Mouse (Mus musculus): ENCODE measurements around the gene Actr1a. TPM values are rescaled to one million over a fixed set of nuclear protein-coding genes. Genes with fewer than 3 reads are reported as not detected.

The Actr1a gene
- total RNA-seq, 4 experiments from 2014 or later = 103 to 132 (median 122) TPM

DNA sequence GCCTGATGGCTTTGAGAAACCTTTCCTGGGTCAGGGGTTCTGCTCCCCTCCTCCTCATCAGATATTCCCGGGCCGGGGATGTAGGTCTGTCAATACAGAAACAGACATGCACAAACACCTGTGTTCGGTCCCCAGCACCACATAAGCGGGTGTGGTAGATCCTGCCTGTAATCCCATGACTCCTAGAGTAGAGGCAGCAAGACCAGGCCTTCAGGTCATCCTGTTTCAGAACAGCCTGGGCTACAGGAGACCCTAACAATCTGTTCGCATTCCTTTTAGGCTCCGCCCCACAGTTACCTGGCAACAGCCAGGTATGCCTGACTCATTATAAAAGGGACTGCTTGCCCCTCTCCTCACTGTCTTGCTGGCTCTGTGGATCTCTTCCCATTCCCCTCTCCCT is 46.0 kb downstream of the Actr1a start:
- no peak for DNase-seq

DNA sequence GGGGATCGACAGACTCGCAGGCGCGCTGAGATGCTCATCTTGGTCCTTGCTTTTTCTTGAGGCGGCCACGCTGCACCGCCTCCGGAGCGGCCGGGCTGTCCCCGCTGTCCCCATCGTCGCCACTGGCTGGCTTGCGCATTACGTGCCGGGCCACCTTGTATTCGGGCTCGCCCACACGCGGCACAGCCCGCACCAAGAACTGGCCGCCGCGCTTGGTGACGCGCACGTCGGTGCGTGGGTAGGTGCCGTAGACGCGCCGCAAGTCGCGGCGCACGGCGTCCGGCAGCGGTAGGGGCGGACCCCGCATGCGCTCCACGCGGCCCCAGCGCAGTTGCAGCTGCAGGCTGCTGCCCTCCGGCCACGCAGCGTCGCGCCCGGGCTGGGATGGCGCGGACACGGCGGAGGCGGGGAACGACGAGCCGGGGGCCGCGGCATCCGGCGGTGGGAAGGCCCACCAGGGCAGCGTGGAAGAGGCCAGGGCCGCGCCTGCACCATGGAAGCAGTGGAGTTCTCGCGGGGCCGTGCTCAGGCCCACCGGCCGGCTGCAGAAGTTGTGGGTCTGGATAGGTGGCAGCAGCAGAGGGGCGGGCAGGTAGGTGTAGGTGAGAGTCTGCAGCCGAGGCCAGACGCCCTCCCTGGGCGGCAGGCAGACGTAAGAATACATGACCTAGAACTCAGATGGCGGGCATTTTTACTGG is 46.6 kb downstream of the Actr1a start:
- DNase-seq = peak; percentile 73

DNA sequence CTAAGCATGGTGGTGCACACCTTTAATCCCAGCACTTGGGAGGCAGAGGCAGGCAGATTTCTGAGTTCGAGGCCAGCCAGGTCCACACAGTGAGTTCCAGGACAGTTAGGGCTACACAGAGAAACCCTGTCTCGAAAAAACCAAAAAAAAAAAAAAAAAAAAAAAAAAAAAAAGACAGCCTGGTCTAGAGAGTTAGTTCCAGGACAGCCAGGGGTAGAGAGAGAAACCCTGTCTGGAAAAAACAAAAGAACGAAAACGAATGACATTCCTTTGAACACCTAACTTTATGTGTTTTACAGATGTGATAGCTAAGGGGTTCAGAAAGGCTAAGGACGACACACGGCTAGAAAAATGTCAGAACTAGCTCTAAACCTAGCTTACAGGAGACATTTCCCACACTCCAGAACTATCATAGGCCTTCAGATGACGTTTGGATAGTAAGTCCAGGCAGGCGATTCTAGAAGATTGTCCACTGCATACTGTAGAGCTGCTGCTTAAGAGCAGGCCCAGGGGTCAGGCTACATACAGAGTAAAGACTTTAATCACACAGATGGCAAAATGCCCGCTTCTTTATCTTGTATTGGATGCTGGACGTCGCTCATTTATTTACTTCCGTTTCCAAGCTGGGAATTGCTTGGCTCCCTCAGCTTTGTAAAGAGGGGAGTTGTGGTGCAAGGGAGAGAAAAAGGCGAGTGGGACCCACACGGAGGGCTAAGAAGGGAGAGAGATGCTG is 47.4 kb downstream of the Actr1a start:
- DNase-seq = no peak

DNA sequence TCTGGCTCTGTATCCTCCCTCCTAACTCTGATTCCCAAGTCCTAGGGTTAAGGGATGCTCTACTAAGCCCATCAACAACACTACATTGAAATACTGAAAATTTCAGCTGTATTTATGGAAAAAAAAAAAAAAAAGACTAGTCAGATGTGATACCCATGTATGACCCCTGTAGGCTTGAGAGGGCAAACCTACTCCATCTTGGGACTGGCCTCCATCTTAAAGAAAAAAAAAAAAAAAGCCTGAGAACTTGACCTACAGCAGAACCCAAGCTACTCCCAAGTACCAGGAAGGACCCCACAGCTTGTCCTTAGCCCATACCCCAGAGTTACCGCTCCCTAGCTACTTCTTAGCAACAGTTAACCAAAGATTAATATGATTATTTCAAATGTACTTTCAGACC is 48.4 kb downstream of the Actr1a start:
- DNase-seq = no peak

DNA sequence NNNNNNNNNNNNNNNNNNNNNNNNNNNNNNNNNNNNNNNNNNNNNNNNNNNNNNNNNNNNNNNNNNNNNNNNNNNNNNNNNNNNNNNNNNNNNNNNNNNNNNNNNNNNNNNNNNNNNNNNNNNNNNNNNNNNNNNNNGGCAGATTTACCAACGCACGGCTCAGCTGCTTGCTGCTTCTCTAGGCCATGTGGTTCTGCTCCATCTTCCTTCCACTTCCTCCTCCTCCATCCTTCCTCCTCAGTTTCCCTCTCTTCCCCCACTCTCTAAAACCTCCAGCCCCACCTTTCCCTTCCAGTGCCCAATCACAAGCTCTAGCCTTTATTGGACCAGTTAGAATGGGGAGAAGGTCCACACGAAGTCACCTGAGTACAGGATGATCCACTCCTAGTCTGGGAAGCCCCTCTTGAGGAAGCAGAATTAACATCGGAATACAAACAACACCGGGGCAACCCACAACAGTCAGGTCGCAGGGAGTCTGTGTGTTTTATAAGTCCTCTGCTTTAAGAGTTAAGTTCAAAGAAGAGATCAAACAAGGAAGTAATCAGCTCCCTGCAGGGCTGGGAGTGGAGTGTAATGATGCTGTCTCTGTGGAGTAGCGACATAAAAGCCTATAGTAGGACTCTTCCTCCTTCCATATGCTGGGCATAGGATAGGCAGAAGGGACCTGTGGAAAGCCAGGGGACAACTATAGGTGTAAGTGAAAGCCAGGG is 50.7 kb downstream of the Actr1a start:
- no peak for DNase-seq

DNA sequence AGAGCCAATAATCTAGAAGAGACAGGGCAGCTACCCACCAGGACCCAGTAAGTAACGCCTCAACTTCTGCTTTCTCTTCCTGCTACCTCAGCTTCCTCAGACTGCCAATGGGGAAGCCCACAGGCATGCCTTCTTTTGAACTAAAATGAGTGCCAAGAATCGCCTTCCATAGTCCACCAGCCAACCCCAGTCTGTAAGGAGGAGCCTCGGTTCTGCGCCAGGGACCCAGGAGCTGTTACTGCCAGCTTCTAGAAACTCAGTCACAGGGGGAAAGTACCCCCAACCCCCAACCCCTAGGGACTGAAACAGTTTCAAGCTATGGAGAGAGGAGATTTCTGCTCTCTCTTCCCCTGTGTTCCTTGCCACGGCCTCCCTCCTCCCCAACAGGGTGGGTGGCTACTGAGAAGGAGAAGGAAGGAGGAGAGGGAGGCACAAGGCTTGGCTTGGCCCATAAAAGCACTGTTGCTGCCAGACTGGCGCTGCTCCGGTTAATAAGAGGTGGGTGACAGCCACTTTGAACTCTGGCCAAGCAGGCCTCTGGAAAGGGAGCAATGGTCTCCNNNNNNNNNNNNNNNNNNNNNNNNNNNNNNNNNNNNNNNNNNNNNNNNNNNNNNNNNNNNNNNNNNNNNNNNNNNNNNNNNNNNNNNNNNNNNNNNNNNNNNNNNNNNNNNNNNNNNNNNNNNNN is 56.1 kb downstream of the Actr1a start:
- no peak for DNase-seq

DNA sequence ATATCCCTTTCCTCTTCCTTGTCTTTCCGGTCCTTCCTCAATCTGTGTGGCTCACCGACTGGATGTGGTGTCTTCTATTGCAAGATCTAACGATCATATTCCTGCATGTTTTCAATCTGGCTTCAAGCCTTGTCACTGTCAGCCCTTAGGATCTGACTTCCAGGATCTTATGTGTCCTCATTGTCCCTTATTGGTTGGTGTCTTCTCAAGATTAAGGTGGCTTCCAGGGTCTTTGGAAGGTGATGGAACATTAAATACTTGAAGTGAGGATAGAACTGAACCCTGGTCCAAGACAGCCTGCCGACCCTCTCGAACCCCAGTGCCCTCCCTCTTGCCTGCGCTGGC is 56.6 kb downstream of the Actr1a start:
- no peak for DNase-seq

DNA sequence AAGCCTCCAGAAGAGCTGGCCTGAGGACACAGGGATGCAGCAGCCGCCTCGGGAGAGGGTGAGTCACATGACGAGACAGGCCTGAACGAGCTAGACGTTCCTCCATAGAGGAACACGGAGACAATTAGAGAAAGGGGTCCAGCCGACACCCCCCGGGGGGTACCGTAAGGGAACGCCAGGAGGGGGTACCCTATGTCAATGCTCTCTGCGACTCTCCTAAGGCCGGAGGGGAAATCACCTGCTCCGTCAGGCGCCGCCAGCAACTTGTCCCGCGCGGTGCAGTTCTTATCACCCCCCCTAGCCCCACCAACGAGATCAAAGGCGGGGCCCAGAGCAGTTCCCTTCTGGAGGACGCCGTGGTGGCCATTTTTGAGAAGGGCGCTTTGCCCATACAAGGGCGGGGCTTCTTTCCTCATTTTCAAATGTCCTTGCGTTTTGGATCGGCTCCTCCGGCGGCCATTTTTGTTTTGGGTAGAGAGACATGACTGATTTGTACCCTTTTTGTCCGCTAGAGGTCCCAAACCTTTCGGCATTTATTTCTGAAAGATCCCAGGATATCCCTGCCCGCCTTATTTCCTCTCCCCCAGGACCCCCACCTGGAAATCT is 57.1 kb downstream of the Actr1a start, which contains the start of gene Cuedc2:
Gene Cuedc2 (minus strand): TSS at position 372 of the 606 bp plus-strand sequence.
- peak; percentile 96 for DNase-seq

DNA sequence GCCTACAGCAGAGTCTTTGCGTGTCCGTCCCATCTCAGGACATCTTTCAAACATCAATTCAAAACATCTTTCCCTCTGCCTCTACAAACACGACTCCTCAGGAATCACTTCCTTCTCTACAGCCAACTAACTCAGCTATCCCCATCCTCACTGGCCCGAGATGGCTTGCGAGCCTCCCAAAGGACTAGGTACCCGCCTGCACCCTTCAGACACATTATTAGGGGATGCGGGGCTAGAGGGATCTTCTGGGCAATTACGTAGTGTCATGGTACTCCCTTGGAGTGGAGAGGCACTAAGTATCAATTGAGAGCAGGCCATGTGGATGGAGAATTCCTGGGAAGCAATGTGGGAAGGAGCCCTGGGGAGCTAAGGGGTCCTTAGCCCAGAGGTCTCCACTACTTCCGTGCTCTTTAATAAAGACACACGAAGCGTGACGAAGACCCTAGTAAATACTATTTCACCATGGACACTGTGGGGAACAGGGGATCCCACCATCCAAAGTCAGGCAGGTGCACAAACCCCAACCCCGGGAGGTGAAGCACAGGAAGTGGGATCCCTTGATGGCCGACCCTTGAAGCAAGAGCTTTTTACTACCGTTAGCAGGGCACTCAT is 57.7 kb downstream of the Actr1a start:
- no peak for DNase-seq

DNA sequence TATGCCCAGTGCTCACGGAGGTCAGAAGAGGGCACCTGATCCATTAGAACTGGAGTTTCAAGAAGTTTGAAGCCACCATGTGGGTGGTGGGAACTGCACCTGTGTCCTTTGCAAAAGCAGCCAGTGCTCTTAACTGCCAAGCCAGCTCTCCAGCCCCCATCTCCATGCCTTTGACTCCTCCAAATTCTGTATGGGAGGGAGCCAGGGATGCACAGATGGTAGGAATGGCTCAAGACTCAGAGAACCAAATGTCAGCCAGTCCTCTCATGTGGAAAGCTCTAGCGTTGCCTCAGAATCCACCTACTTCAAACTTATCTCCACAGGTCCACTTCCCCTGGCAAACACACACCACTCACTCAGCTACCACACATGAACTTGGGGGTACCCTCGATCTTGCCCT is 61.6 kb downstream of the Actr1a start:
- no peak for DNase-seq

DNA sequence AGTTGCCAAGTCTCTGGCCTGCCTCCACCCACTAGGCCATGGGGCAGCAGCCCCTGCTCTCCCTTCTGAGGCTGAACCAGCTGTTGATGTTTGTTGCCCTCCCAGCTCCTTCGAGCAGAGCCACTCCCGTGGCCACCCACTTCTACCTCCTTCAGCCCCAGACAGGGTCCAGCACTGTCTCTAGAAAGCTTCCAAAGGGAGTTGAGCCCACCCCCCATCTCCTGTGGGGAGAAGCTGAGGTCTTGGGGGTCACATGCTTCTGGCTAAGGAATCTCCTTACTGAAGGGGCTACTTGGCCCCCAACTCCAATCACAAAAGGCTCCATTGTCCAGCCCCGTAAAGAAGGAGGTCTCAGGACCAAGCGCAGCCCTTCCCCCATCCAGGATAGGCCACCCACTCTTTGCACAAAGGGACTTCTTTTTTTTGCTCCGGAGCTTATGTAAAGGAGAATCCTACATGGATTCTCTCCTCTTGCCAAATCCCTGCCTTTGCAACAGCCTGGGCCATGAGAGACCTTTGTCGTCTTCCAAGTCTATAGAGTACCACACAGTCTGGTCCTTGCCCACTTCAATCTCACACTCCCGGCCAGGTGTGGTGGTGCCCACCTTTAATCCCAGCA is 62.7 kb downstream of the Actr1a start:
- no peak for DNase-seq

DNA sequence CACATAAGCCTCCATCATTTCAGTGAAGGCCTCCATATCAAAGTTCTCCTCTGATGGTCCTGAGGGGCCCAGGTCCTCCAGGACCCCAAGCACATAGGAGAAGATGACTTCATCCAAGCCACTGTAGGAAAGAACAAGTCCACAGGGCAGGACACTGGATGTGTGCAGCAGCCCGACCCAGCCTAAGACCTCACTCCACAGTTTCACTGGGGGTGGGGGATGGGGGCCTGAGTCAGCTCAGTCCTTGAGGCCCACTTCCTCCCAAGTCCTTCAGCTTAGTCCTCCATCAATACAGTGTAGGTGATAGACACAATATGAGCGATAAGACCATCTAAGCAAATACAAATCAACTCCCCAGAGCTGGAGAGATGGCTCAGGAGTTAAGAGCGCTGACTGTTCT is 63.6 kb downstream of the Actr1a start:
- DNase-seq = no peak

DNA sequence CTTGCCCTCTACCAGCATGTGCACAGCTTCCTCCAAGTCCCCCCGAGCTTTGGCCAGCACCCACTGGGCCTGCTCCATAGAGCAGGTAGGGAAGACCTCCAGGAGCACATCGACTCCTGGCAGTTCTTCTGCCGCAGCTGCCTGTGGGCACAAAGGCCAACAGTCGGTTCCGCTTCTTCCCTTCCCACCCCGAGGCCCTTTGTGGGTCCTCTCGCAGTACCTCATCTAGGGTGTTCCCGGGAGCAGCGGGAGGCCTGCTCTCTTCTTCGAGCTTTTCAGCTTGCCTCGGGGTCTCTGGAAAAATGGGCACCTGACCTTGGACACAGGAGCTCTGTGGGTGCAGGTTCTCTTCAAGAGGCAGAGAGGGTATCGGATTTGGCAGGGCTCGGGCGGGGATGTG is 64.2 kb downstream of the Actr1a start:
- no peak for DNase-seq

DNA sequence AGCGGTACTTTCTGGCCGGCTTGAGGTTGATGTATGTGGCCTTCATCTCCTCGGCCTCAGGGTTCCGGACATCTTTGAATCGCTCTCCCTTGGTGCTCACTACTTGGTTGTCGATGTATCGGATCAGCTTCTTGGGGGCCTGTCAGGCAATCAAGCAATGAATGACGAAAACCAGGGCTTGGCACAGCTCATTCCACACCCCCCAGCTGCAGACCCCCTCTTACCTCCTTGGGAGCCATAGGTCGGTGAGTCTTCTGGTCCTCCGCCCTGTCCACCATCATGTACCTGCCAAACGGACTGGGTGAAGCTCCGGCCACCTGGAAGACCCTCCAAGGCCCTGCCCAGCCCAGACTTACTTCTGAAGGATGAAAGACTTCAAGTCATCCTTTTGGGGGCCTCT is 64.9 kb downstream of the Actr1a start:
- no peak for DNase-seq

DNA sequence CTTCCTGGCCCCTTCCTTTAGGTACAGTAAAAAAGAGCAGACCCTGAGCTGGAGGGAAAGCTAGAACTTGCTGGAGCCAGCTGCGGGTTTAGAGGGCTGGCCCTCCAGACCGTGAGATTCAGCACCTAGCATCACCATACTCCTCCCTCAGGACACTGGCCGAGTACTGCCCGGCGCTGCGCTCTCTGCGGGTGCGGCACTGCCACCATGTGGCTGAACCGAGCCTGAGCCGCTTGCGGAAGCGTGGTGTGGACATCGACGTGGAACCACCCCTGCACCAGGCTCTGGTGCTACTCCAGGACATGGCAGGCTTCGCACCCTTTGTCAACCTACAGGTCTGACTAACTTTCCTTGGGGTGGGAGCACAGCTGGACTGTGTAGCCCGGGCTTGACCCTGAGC is 65.6 kb downstream of the Actr1a start:
- DNase-seq = peak; percentile 79

DNA sequence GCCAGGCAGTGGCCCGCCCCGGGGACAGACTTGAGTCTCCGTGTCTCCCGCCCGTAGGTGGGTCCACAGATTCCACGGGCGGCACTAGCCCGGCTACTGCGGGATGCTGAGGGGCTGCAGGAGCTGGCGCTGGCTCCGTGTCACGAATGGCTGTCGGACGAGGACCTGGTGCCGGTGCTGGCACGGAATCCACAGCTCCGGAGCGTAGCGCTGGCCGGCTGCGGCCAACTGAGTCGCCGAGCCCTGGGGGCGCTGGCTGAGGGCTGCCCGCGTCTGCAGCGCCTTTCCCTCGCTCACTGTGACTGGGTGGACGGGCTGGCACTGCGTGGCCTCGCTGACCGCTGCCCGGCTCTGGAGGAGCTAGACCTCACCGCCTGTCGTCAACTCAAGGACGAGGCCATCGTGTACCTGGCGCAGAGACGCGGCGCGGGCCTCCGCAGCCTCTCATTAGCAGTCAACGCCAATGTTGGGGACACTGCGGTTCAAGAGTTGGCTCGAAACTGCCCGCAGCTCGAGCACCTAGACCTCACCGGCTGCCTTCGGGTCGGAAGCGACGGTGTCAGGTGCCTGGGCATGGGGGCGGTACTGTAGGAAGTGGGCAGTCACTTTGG is 66.4 kb downstream of the Actr1a start:
- no peak for DNase-seq

DNA sequence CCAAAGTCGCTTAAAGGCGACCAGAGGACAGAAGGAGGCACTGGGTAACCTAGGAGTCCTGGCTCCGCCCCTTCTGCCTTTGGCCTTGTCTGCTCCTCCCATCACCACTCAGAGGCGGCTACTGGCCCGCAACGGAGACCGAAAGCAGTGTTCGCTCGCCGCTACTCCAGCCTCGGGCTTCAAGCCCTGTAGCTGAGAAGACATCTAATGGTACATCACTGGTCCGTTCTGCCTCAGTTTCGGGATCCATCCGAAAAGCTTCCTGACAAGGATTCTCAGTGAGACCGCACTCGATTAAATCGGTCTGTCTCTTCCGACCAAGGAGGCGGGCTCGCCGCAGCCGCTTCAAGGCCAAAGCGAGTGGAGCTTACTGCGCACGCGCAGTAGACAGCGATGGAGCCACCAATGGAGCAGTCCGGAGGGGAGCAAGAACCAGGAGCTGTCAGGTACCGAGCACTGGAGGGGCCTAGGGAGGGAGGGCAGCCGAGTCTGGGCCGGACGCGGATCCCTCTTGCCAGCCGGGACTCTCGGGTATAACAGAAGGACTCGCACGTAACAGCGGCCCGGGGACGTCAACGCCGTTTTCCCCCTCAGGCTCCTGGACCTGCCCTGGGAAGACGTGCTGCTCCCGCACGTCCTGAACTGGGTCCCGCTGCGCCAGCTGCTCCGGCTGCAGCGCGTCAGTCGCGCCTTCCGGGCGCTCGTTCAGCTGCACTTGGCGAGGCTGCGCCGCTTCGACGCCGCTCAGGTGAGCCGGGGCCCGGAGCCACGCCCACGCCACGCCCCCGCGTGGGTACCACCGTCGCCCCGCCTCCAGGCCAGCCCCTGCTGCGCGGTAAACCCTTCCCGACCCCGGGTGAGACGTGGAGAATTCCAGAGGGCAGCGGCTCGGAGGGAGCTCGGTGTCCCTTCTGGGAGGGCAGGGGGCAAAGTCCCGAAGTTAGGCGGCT is 67.2 kb downstream of the Actr1a start, which contains the start of gene Fbxl15:
Gene Fbxl15 (plus strand): TSS at position 104 of the 950 bp plus-strand sequence.
- peak; percentile 94 for DNase-seq

DNA sequence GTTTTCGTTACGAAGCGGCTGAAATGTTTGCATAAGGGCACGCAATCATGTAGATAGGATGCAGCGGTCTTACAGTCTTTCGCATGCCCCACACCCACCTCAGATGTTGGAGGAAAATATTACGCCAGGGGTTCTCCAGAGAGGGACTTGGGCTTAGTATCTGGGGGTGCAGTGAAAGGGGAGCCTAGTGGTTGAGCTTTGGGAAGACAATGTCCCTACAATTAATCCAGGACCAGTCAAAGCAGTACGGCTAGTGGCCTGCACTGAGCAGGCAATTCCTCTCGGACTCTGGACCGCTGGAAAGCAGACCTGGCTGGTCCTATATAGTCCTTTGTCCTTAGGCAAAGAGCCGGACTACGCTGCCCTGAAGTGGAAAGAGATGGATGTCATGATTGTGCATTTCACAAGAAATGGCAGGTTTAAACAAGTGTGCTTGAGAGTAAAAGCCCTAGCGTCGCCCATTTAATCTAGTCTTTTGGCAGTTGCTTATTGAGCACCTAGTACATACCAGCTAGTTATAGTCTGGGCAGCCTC is 68.0 kb downstream of the Actr1a start:
- DNase-seq = no peak
